Mouse (Mus musculus) frontal cortex, postnatal 36 days (tissue): ENCODE measurements around the gene Aicda.
"Not testable (repeated sequence)": the region's sequence is repeated elsewhere in the genome, so short reads cannot be mapped to it uniquely, and the experiment has no call there.

Experiments
- DNase-seq, 2 experiments: peaks; one replicate each; pipeline ENCODE4 v3.0.0; 2022; ENCODE audit warnings: low spot score in 2 of 2

The Aicda gene

GRCm38 (mm10) chr6:122554102-122554501 is 501 bp downstream of the Aicda start:
- DNase-seq = no peak

- DNase-seq = no peak
These were observed 1.7 kb downstream of the Aicda start for GRCm38 (mm10) chr6:122555266-122555665.

GRCm38 (mm10) chr6:122556959-122557561 is 3.5 kb downstream of the Aicda start:
- DNase-seq = peak; percentile 65 to 87

GRCm38 (mm10) chr6:122560427-122560826 is 6.8 kb downstream of the Aicda start:
- DNase-seq = peak; percentile 63 to 72

GRCm38 (mm10) chr6:122561005-122561404 is 7.4 kb downstream of the Aicda start:
- no peak for DNase-seq

- peak; percentile 57 to 82 for DNase-seq
These were observed 8.9 kb downstream of the Aicda start for GRCm38 (mm10) chr6:122562463-122562862.

- no peak for DNase-seq
These were observed 11.6 kb downstream of the Aicda start for GRCm38 (mm10) chr6:122565070-122565784.

GRCm38 (mm10) chr6:122569113-122569512 is 15.5 kb downstream of the Aicda start:
- DNase-seq = no peak

GRCm38 (mm10) chr6:122569762-122570161 is 16.2 kb downstream of the Aicda start:
- DNase-seq = no peak

- no peak for DNase-seq
These were observed 17.4 kb downstream of the Aicda start for GRCm38 (mm10) chr6:122570695-122571616.

- peak in 1 of 2 experiments; percentile 10 for DNase-seq
These were observed 18.0 kb downstream of the Aicda start for GRCm38 (mm10) chr6:122571617-122571959.

- not testable (repeated sequence) for DNase-seq
These were observed 21.4 kb downstream of the Aicda start for GRCm38 (mm10) chr6:122575037-122575436.

GRCm38 (mm10) chr6:122577030-122577429 is 23.4 kb downstream of the Aicda start:
- DNase-seq = no peak

GRCm38 (mm10) chr6:122579086-122579485 is 25.5 kb downstream of the Aicda start:
- no peak for DNase-seq

GRCm38 (mm10) chr6:122591027-122591758 is 37.6 kb downstream of the Aicda start:
- no peak for DNase-seq

- no peak for DNase-seq
These were observed 39.3 kb downstream of the Aicda start for GRCm38 (mm10) chr6:122592905-122593304.

- DNase-seq = peak in 1 of 2 experiments; percentile 28
These were observed 42.0 kb downstream of the Aicda start for GRCm38 (mm10) chr6:122595637-122596036.

- no peak for DNase-seq
These were observed 43.0 kb downstream of the Aicda start for GRCm38 (mm10) chr6:122596608-122597007.

GRCm38 (mm10) chr6:122598014-122598413 is 44.4 kb downstream of the Aicda start:
- DNase-seq = no peak

GRCm38 (mm10) chr6:122598436-122598835 is 44.8 kb downstream of the Aicda start:
- no peak for DNase-seq

- DNase-seq = no peak
These were observed 45.6 kb downstream of the Aicda start for GRCm38 (mm10) chr6:122599054-122599737.
